Mouse (Mus musculus): ENCODE results near the gene Tspan5. TPM values are rescaled to one million over a fixed set of nuclear protein-coding genes. Genes with fewer than 3 reads are reported as not detected.

Gene Tspan5
- polyA plus RNA-seq, 1 experiment from 2014 or later = 16.8 TPM

- no peak for DNase-seq (ENCODE audit: low spot score)
These were observed 176.2 kb downstream of the Tspan5 start for GRCm38 (mm10) chr3:138918241-138918640.

- DNase-seq (ENCODE audit: low spot score) = no peak
These were observed 184.2 kb downstream of the Tspan5 start for GRCm38 (mm10) chr3:138926161-138926560.

- DNase-seq (ENCODE audit: low spot score) = no peak
These were observed 185.4 kb downstream of the Tspan5 start for GRCm38 (mm10) chr3:138927437-138927836.

GRCm38 (mm10) chr3:138936780-138937179 is 194.8 kb downstream of the Tspan5 start:
- DNase-seq (ENCODE audit: low spot score) = no peak

- DNase-seq (ENCODE audit: low spot score) = no peak
These were observed 195.2 kb downstream of the Tspan5 start for GRCm38 (mm10) chr3:138937241-138937640.

GRCm38 (mm10) chr3:138941604-138942003 is 199.6 kb downstream of the Tspan5 start:
- DNase-seq (ENCODE audit: low spot score) = no peak

GRCm38 (mm10) chr3:138945516-138945915 is 203.5 kb downstream of the Tspan5 start:
- no peak for DNase-seq (ENCODE audit: low spot score)

- DNase-seq (ENCODE audit: low spot score) = no peak
These were observed 207.1 kb downstream of the Tspan5 start for GRCm38 (mm10) chr3:138949081-138949480.

GRCm38 (mm10) chr3:138955220-138955619 is 213.2 kb downstream of the Tspan5 start:
- no peak for DNase-seq (ENCODE audit: low spot score)

Other genes starting within 250 kb of the Tspan5 start
- 251 and 280 TPM in 2 replicates for gene Eif4e, start 216.0 kb upstream of the Tspan5 start, polyA plus RNA-seq (2015; fragmentation: Nextera tagmentation; extraction: Ambion mirVana)

Data from thymus, postnatal 0 days (tissue).